Mouse (Mus musculus): Measurements from ENCODE around the gene Zfp109.
"Not testable (repeated sequence)": the region's sequence is repeated elsewhere in the genome, so short reads cannot be mapped to it uniquely, and the experiment has no call there.

Gene Zfp109

DNA sequence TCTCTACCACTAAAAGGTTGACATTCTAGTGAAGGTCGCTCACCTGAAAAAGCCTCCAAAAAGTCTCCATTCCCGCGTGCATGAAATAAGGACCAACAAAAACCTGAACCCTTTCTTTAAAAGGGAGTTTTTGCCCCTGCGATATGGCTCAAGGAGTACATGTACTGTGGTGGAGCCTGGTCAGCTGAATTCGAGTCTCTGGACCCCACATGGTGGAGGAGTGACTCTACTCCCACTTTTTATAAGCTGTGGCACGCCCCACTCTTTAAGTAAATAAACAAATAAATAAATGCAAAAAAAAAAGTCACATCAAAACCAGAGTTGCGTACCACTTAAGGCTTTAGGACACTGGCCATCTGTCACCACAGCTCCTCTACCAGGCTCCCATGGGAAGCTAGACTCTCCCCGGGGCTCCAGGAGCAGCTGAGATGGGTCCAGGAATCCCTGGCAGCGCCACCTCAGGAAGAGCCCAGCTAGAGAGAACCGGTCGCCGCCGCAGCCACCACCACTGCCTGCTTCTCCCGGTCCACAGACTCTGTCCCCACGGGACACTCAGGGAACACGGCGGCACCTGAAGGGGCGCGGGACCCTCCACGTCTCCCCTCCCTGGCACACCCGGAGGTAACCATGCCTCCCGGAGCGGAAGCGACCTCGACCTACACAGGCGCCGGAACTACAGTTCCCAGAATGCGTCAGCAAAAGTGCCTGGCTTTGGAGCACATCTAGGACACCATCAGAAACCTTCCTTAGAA lies at the start of gene Zfp109:
Gene Zfp109, minus strand, starts transcription at position 521 of the 752 bp plus-strand sequence.
- peak in 1 of 2 experiments; percentile 7 for DNase-seq (ENCODE audit: low read depth in 1 of 2, low spot score in 2 of 2)

DNA sequence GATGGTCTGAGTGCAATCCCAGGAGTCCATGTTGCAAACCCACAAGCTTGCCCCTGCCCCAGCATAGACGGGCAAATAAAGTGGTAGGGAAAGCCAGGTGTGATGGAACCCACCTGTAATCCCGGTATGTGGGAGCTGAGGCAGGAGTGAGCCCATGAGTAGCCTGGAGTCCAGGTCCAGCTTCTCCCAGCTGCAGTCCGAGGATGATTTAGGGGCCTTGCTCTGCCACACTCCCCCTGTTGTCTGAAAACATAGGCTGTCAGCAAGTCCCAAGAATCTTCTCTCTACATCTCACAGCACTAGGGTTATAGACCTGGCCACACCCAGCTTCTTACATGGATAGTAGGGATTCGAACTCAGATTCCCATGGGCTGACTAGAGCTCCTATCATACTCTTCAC lies 49.6 kb upstream of the Zfp109 start:
- no peak for DNase-seq (ENCODE audit: low read depth in 1 of 2, low spot score in 2 of 2)

DNA sequence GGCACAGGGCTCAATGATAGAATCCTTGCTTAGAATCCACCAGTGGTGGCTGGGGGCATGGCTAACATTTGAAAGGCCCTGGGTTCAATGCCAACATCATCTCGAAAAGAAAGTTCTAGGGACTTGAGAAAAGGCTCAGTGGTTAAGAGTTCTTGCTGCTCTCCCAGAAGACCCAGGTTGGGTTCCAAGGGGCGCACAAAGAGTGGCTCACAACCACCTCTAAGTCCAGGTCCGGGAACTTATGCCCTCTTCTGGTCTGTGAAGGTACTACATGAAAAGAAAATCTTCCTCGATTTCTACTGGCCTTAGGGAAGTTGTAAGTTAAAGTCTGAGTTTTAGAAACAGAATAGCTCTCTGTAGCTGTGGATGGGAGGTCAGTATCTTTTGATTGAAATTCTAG lies 48.7 kb upstream of the Zfp109 start:
- no peak for DNase-seq (ENCODE audit: low read depth in 1 of 2, low spot score in 2 of 2)

DNA sequence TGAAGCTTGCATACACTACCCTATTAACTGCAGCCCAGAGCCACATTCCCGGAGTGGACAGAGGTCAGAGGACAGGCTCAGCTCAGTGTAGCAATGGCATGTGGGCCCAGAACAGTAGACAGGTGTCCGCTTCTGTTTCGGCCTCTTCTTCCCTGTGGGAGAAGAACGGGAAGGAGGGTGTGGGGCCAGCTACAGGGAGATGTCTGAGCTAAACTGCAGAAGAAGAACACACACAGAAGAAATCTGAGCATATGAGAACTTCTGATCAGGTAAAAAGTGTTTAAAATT lies 43.4 kb upstream of the Zfp109 start:
- no peak for DNase-seq (ENCODE audit: low read depth in 1 of 2, low spot score in 2 of 2)

DNA sequence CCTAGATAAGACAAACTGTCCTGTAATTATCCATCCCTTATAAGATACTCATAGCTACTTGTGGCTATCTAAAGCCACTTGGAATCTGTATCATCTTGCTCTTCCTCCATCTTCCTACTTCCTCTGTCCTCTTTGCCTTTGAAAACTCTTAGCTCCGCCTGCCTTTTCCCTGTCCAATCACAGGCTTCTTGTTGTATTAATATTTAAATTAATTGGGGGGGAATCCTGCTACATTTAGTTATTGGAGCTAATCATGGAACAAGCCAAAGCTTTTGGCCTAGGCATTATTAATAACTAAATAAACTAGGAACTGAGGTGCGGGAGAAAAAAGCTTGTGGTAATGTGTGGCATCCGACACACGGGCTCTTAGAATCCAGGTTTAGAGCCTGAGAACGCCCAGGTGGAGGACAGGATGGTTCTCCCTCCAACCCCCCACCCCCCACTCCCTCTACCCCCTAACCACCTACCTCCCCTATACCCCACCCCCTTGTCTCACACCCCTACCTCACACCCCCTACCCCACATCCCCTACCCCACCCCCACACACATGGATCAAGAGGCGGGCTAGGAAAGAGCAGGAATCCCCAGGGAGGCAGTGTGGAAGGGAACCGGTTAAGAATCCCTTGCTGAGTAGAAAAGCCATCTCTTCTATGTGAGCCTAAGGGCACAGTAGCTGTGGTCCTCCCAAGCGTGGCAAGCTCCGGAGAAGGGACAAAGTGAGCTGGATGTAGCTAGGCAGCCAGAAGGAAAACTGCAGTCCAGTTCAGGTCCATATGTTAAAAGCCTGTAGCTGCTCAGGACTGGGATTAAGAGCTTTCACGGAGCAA lies 42.9 kb upstream of the Zfp109 start:
- no peak for DNase-seq (ENCODE audit: low read depth in 1 of 2, low spot score in 2 of 2)

DNA sequence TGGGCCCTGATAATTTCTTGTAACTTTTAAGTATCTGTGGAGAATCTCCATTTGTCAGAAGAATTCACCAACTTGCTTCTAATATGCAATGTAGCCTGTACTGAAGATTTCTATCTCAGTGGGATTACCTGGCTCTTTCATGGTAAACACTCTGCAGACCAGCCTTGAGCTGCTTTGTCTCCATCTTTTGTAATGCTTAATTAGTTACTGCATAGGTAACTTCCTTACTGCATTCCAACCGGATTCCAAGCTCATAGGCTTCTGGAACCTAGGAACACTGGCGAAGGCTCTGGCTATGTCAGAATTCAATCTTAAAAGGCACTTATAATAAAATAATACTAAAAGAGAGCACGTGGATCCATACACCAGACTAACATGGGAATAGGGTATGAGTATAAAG lies 41.4 kb upstream of the Zfp109 start:
- not testable (repeated sequence) for DNase-seq (ENCODE audit: low read depth in 1 of 2, low spot score in 2 of 2)

DNA sequence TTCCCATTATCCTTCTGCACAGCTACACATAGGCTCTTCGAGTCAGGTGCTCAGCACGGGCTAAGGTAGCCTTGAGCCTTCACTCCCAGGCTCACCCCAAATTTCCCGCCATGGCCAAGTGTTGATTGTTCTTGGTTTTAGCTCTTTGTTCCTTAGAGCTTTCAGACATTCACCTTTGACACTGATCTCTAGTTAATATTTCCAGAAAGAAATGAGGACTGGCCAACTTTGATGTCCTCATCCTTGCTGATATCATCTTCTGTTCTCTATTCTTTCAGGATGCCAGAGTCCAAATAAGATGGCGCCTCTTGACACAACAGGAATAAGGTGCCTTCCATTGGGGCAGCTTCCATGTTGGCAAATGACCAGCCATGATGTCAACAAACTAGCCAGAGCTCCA lies 37.1 kb upstream of the Zfp109 start:
- no peak for DNase-seq (ENCODE audit: low read depth in 1 of 2, low spot score in 2 of 2)

DNA sequence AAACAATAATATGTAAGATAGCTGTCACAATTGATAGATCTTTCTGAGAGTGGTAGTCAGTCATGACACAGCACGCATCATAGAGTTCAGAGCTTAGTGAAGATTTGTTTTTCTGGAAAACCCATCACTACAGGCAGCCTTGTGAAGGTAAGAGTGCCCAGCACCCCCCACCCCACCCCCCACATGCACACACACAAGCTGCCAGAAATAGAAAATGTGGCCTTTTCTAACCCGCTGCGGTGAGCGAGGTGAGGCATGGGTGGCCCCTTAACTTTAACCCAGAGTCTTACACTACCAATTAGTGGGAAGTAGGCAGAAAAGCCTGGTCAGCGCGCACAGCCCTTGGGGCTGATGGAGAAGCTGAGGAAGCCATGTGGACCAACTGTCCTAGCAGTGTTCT lies 33.8 kb upstream of the Zfp109 start:
- no peak for DNase-seq (ENCODE audit: low read depth in 1 of 2, low spot score in 2 of 2)

DNA sequence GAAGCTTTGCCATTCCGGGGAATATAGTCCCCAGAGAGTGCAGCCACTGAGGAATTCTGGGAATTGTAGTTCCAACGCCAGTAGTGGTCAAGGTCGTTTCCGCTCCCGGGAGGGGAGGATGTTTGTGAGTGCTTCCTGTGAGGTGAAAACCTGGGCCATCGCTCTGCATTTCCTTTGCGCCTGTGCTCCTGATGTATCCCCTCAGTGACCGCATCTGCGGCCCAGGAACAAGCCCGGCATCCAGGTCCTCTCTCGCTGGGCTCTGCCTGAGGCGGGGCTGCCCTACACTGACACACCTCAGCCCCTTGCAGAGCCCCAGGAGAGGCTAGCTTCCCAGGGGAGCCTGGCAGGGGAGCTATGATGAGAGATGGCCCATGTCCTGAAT lies 32.9 kb upstream of the Zfp109 start, which contains the start of gene Zfp93:
Gene Zfp93, plus strand, starts transcription at position 133 of the 385 bp plus-strand sequence.
- no peak for DNase-seq (ENCODE audit: low read depth in 1 of 2, low spot score in 2 of 2)

DNA sequence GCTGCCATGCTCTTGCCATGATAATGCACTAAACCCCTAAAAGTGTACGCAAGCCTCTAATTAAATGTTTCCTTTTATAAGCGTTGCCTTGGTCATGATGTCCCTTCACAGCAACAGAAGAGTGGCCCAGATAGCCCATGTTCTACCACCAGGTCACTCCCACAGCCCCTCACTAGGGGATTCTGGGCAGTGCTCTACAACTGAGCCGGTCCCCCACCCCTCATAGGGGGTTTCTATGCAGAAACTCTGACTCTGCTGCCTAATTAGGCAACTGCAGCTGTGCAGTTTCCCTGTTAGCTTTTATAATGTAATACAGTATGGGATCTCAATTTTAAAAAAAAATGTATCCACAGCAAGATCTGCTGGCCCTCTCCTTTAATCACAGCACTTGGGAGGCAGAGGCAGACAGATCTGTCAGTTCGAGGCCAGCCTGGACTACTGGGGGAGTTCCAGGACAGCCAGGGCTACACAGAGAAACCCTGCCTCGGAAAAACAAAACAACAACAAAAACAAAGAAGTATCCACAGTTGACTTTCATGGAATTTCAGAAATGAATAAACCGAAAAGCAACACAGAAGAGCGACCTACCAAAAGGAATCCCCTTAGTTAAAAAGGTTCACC lies 32.4 kb upstream of the Zfp109 start:
- no peak for DNase-seq (ENCODE audit: low read depth in 1 of 2, low spot score in 2 of 2)

DNA sequence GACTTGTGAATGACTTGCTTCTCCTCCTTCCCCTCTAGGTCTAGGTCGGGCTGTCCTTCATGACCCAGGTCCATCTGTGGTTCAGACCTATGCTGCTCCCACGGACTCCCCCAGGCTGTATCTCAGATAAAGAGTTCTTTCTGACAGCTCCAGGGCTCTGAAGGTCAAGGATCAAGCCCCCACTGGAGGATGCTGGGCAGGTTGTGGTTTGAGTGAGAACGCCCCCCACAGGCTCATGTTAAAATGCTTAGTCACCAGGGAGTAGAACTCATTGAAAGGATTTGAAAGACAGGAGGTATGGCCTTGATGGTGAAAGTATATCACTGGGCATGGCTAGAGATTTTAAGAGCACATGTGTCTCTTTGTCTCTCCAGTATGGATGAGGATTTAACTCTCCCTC lies 31.9 kb upstream of the Zfp109 start:
- no peak for DNase-seq (ENCODE audit: low read depth in 1 of 2, low spot score in 2 of 2)

DNA sequence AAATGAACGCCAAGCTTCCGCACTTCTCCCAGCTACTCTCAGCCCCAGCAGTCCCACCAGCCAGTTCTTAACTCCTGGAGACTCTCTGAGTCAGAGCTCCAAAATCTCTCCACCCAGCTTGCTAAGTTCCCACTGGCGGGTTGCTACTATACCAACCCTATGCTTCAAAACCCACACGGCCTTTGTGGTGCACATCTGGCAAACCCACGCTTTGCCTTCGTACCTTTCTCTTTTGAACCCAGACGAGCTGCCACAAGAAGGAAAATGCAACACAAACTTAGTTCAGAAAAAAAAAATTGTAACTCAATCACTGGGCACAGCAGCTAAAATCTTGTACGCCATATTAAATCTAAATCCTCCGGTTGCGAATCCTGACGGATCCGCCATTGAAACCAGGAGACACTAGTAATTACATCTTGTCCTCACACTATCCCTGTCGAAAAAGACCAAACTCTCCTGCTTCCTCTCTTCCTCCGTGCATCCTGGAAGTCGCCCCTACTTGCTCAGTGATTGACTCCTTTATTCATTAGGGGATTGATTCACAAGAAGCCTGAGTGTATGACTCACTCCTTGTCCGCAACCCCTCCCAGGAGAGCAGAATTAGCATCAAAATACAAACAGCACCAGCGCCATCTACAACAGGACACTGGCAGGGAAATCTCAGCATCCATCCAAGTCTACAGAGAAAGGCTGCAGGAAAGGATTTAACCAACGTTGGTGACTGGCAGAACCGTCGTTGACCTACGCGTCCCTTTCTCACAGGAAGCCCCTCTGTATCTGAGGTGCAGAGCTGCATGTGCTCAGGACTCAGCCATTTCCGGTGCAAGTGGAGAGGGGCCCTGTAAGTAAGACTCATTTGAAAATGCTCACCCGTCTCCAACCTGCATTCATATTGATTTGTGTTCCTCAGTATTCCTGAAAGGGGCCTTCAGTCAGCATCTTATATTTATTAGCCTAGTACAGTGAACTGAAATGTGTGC lies 31.1 kb upstream of the Zfp109 start:
- no peak for DNase-seq (ENCODE audit: low read depth in 1 of 2, low spot score in 2 of 2)

DNA sequence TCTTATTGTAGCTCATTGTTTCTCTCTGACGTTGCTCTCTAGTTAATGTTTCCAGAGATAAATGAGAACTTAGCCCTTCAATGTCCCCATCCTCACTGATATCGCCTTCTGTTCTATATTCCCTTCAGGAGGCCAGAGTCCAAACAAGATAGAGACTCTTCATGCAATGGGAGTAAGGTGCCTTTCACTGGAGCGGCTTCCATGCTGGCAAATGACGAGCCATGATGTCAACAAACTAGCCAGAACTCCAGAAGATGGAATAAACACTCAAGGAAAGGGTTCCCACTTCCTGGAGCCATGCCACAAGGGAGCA lies 22.6 kb upstream of the Zfp109 start:
- no peak for DNase-seq (ENCODE audit: low read depth in 1 of 2, low spot score in 2 of 2)

DNA sequence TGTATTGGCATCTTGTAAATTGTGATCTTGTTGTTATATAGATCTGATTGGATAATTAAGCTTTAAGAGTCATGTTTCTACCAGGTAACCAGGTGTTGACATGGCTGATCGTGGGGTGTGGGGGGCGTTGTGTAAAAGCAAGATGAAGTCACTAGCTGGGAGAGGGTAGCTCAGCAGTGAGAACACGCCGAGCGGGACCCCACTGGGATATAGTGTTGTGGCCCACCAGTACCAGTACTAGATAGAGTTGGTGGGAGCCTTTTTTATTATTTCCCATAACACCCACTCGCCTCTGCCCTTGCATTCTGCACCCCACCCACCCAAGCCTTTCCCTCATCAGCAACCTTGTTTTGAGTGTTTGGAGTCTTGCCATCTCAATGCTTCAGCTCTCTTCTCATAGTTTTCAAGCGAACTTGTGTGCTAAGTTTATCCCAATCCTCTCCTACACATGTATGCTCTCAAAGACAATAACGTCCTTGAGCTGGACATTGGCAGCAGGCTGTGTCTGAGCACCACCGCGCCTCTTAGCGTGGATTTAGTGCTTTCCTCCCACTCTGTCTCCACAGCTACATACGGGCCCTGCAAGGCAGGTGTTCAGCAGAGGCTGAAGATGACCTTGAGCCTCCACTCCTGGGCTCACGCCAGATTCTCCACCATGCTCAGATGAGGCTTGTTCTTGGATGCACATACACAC lies 22.1 kb upstream of the Zfp109 start:
- no peak for DNase-seq (ENCODE audit: low read depth in 1 of 2, low spot score in 2 of 2)

DNA sequence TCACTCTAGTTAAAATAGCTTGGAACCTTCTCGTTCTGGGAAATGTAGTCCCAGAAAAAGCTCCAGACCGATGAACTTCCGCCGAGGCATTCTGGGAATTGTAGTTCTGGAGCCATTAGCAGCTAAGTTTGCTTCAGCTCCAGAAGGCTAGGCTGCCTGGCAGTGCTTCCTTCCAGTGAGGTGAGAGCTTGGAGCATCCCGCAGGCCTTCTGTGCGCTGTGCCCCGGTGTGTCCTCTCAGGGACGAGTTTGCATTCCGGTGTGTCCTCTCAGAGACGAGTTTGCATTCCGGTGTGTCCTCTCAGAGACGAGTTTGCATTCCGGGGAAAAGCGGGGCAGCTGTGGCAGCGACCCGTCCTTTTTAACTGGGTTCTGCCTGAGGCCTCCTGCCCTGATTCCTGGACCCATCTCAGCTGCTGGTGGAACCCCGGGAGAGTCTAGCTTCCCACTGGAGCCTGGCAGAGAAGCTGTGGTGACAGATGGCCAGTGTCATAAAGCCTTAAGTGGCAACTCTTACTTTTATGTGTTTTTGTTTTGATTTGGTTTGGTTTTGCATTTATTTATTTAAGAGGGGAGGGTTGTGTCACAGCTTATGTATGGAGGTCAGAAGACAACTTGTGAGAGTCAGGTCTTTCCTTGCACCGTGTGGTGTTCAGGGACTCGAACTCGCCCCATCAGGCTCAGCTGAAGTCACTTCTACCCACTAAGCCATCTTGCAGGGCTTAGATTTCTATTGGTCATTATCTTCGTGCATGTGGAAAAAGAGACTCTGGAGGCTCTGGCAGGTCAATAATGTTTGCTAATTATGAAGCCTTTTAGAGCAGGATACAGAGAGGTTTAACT lies 17.5 kb upstream of the Zfp109 start, which contains the start of gene Zfp108:
Gene Zfp108, plus strand, starts transcription at position 162 of the 842 bp plus-strand sequence.
- DNase-seq (ENCODE audit: low read depth in 1 of 2, low spot score in 2 of 2), result peak in 1 of 2 experiments; percentile 19

DNA sequence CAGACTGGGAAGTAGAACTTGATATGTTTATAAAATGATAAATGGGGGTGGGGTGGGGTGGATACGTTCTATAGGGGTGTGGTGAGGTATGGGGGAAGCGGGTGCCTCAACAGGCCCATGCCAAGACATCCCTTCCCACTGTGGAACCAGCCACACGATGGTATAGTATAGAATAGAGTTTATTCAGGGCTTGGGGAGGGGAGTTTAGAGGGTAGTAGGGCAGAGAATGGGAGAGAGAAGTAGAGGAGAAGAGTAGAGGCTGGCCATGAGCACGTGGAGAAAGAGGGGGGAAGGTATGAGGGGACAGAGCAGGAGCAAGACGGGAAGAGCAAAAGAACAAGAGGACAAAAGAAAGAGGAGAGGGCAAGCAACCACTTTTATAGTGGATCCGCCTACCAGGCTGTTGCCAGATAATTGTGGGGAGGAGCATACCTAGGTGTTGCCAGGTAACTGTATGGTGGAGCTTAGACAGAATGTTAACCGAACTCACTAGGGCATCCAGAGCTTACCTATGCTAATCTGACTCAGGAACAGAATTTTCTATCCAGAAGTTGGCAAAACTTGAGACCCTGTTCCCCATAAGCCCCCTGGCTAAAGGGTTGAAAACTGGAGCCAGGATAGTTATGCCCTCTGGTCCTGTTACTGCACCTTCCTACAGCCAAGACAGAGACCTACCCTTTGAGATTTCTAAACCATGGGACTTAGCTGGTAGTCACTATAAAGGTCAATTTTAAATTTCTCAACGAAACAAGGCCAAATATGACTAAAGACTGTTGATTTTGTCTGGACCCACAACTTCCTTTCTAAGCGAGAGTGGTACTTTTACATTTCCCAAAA lies 16.6 kb upstream of the Zfp109 start:
- no peak for DNase-seq (ENCODE audit: low read depth in 1 of 2, low spot score in 2 of 2)

DNA sequence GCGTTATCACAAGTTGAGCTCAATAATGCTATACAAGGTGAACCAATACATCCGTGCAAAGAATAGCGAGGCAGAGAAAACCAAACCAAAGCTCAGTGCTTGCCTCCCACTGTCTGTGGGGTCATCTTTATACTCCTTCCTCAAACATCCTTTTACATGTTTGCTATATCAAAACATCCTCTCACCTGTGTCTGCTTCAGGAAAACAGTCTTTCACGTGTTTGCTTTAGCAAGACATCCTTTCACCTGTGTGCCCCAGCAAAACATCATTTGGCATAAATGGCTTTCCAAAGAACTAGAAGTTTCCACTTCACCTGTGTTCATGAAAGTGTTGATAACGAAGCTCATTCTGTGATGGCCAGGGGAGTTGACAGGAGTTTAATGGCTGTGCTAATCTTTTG lies 26.0 kb downstream of the Zfp109 start, which contains the start of gene Zfp111:
Gene Zfp111, minus strand, starts transcription at position 101 of the 400 bp plus-strand sequence.
- no peak for DNase-seq (ENCODE audit: low read depth in 1 of 2, low spot score in 2 of 2)

DNA sequence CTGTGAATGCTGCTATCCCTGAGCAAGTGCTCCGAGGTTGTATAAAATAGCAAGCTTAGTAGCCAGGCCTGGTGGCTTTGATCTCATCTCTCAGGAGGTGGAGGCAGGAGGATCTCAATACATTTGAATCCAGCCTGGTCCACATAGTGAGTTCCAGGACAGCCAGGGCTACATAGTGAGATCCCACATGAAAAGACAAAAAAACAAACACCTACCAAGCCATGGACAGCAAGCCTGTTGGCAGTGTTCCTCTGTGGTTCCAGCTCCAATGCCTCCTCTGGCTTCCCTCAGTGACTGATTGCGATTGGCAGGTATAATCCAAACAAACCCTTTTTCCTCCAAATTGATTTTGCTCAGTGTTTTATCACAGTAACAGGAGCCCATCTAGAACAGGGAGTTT lies 27.1 kb downstream of the Zfp109 start:
- no peak for DNase-seq (ENCODE audit: low read depth in 1 of 2, low spot score in 2 of 2)

Data from monocyte, adult 2 months (primary cell).